Mouse (Mus musculus): Measurements from ENCODE around the gene Foxp1. TPM values are rescaled to one million over a fixed set of nuclear protein-coding genes. Genes with fewer than 3 reads are reported as not detected.

The Foxp1 gene
- total and polyA plus RNA-seq, 2 experiments from 2014 or later, result 112 to 167 TPM

- H3K27ac ChIP-seq (ENCODE audit: low read depth, low read length), result no peak overlapping the region
- H3K36me3 ChIP-seq (ENCODE audit: insufficient read depth), result no peaks in the 10 kb centered on the region
- H3K9me3 ChIP-seq (ENCODE audit: low read length), result no peaks in the 10 kb centered on the region
- H3K4me2 ChIP-seq (ENCODE audit: low read depth), result no peak overlapping the region
- H3K9ac ChIP-seq, result no peak overlapping the region
- H3K27me3 ChIP-seq (ENCODE audit: insufficient read depth, low read length), result no peaks in the 10 kb centered on the region
- H3K4me1 ChIP-seq (ENCODE audit: insufficient read depth), result peaks cover 12% of the 10 kb centered on the region; the same call in 1 of the 2 replicates
- ATAC-seq (no peak; the same call in 1 of the 2 replicates), DNase-seq (no peak)
- no peak overlapping the region for H3K4me3 ChIP-seq (ENCODE audit: low read depth, low read length)
- TF ChIP-seq CTCF (IDR thresholded peaks at IDR 0.05; ENCODE audit: low read depth), result no peak
- WGBS, result 62% methylated on average over 7 of the region's 7 CpGs
Measured at GRCm38 (mm10) chr6:99441100-99441499, 81.4 kb downstream of the Foxp1 start.

GRCm38 (mm10) chr6:99440606-99441005, 81.9 kb downstream of the Foxp1 start:
- Histone ChIP-seq H3K9me3 (ENCODE audit: low read length) (no peaks in the 10 kb centered on the region), H3K27ac (ENCODE audit: low read depth, low read length) (no peak overlapping the region), H3K4me2 (ENCODE audit: low read depth) (no peak overlapping the region)

GRCm38 (mm10) chr6:99439878-99440361, 82.6 kb downstream of the Foxp1 start:
- peak overlapping the region; percentile 13; the same call in 1 of the 2 replicates for H3K4me2 ChIP-seq (ENCODE audit: low read depth)
- no peak for DNase-seq
- no peaks in the 10 kb centered on the region for H3K36me3 ChIP-seq (ENCODE audit: insufficient read depth)
- WGBS, result 5% methylated on average over 9 of the region's 9 CpGs
- no peaks in the 10 kb centered on the region for H3K9me3 ChIP-seq (ENCODE audit: low read length)
- no peak for TF ChIP-seq CTCF (IDR thresholded peaks at IDR 0.05; ENCODE audit: low read depth)
- peak; percentile 84 for ATAC-seq
- no peak overlapping the region for H3K4me3 ChIP-seq (ENCODE audit: low read depth, low read length)
- H3K27ac ChIP-seq (ENCODE audit: low read depth, low read length), result peak overlapping the region; percentile 43
- no peaks in the 10 kb centered on the region for H3K27me3 ChIP-seq (ENCODE audit: insufficient read depth, low read length)
- no peak overlapping the region for H3K9ac ChIP-seq
- H3K4me1 ChIP-seq (ENCODE audit: insufficient read depth), result peaks cover 12% of the 10 kb centered on the region; the same call in 1 of the 2 replicates

More at GRCm38 (mm10) chr6:99440606-99441005, 81.9 kb downstream of the Foxp1 start:
- 88% methylated on average over 2 of the region's 2 CpGs for WGBS
- ATAC-seq, result no peak
- no peak for TF ChIP-seq CTCF (IDR thresholded peaks at IDR 0.05; ENCODE audit: low read depth)
- Histone ChIP-seq H3K4me3 (ENCODE audit: low read depth, low read length) (no peak overlapping the region), H3K4me1 (ENCODE audit: insufficient read depth) (peaks cover 12% of the 10 kb centered on the region; the same call in 1 of the 2 replicates), H3K36me3 (ENCODE audit: insufficient read depth) (no peaks in the 10 kb centered on the region), H3K9ac (no peak overlapping the region), H3K27me3 (ENCODE audit: insufficient read depth, low read length) (no peaks in the 10 kb centered on the region)
- no peak for DNase-seq

- Histone ChIP-seq H3K4me2 (ENCODE audit: low read depth) (peak overlapping the region; percentile 13; the same call in 1 of the 2 replicates), H3K36me3 (ENCODE audit: insufficient read depth) (no peaks in the 10 kb centered on the region; the same call in 1 of the 2 replicates), H3K4me1 (ENCODE audit: insufficient read depth) (peaks cover 12% of the 10 kb centered on the region; the same call in 1 of the 2 replicates), H3K4me3 (ENCODE audit: low read depth, low read length) (no peak overlapping the region), H3K9ac (no peak overlapping the region), H3K27me3 (ENCODE audit: insufficient read depth, low read length) (no peaks in the 10 kb centered on the region), H3K27ac (ENCODE audit: low read depth, low read length) (peak overlapping the region; percentile 43), H3K9me3 (ENCODE audit: low read length) (no peaks in the 10 kb centered on the region)
- ATAC-seq, result peak; percentile 23; the same call in 1 of the 2 replicates
- no peak for TF ChIP-seq CTCF (IDR thresholded peaks at IDR 0.05; ENCODE audit: low read depth)
- 9% methylated on average over 9 of the region's 9 CpGs for WGBS
- no peak for DNase-seq
Measured at GRCm38 (mm10) chr6:99439214-99439877, 83.2 kb downstream of the Foxp1 start.

GRCm38 (mm10) chr6:99436371-99436770, 86.2 kb downstream of the Foxp1 start:
- no peak for ATAC-seq
- no peak for TF ChIP-seq CTCF (IDR thresholded peaks at IDR 0.05; ENCODE audit: low read depth)

GRCm38 (mm10) chr6:99435140-99435539, 87.4 kb downstream of the Foxp1 start:
- Histone ChIP-seq H3K36me3 (ENCODE audit: insufficient read depth) (no peaks in the 10 kb centered on the region; the same call in 1 of the 2 replicates), H3K4me1 (ENCODE audit: insufficient read depth) (peaks cover 7% of the 10 kb centered on the region; the same call in 1 of the 2 replicates), H3K9me3 (ENCODE audit: low read length) (no peaks in the 10 kb centered on the region), H3K9ac (no peak overlapping the region), H3K27me3 (ENCODE audit: insufficient read depth, low read length) (no peaks in the 10 kb centered on the region), H3K4me2 (ENCODE audit: low read depth) (no peak overlapping the region), H3K4me3 (ENCODE audit: low read depth, low read length) (no peak overlapping the region), H3K27ac (ENCODE audit: low read depth, low read length) (no peak overlapping the region)
- TF ChIP-seq CTCF (IDR thresholded peaks at IDR 0.05; ENCODE audit: low read depth), result no peak
- ATAC-seq (no peak), DNase-seq (no peak)
- WGBS, result 96% methylated on average over 10 of the region's 10 CpGs

More at GRCm38 (mm10) chr6:99436371-99436770, 86.2 kb downstream of the Foxp1 start:
- 94% methylated on average over 6 of the region's 6 CpGs for WGBS
- Histone ChIP-seq H3K4me3 (ENCODE audit: low read depth, low read length) (no peak overlapping the region), H3K27ac (ENCODE audit: low read depth, low read length) (no peak overlapping the region), H3K36me3 (ENCODE audit: insufficient read depth) (no peaks in the 10 kb centered on the region; the same call in 1 of the 2 replicates), H3K4me1 (ENCODE audit: insufficient read depth) (peaks cover 12% of the 10 kb centered on the region; the same call in 1 of the 2 replicates), H3K9me3 (ENCODE audit: low read length) (no peaks in the 10 kb centered on the region), H3K27me3 (ENCODE audit: insufficient read depth, low read length) (no peaks in the 10 kb centered on the region), H3K9ac (no peak overlapping the region), H3K4me2 (ENCODE audit: low read depth) (no peak overlapping the region)
- DNase-seq, result no peak

- ATAC-seq, result no peak
- no peaks in the 10 kb centered on the region; the same call in 1 of the 2 replicates for H3K4me1 ChIP-seq (ENCODE audit: insufficient read depth)
- WGBS, result 87% methylated on average over 9 of the region's 9 CpGs
Measured at GRCm38 (mm10) chr6:99433006-99433405, 89.5 kb downstream of the Foxp1 start.

More at GRCm38 (mm10) chr6:99433006-99433405, 89.5 kb downstream of the Foxp1 start:
- Histone ChIP-seq H3K27me3 (ENCODE audit: insufficient read depth, low read length) (no peaks in the 10 kb centered on the region), H3K4me2 (ENCODE audit: low read depth) (no peak overlapping the region), H3K4me3 (ENCODE audit: low read depth, low read length) (no peak overlapping the region), H3K27ac (ENCODE audit: low read depth, low read length) (no peak overlapping the region), H3K9me3 (ENCODE audit: low read length) (no peaks in the 10 kb centered on the region), H3K36me3 (ENCODE audit: insufficient read depth) (no peaks in the 10 kb centered on the region; the same call in 1 of the 2 replicates), H3K9ac (no peak overlapping the region)
- DNase-seq, result no peak
- TF ChIP-seq CTCF (IDR thresholded peaks at IDR 0.05; ENCODE audit: low read depth), result no peak
